Mouse (Mus musculus): ENCODE measurements at regions not wholly inside any gene's neighbourhood (a gene's known extent, or its start where the extent isn't known, plus 50 kb on each side); places are given as distances from the start of the nearest gene placed in this dataset.

- in situ Hi-C loops (cut with MboI, MseI): no loop called here
These were observed 147.2 kb upstream of the Plscr5 start for GRCm38 (mm10) chr9:92045472-92045905.

- in situ Hi-C loops (cut with MboI, MseI): no loop called here
These were observed 148.6 kb upstream of the Plscr5 start for GRCm38 (mm10) chr9:92044161-92044560.

DNA sequence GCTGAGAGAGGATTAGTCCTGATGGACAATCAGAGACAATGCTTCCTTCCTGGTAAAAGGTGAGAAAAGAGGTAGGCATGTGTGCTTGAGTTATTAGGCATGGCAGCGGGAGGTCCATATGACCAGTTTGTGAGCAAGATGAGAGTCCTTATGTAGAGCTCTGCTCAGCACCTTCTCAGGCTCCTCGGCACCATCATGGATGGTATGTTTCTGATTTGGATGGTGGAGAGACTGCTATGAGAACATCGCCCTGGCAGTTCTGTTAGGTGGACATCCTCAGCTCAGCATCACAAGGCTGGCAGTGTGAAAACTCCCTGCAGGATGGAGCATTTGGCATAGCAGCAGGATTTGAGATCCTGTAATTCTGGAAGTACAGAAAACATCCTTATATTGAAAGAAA, 176.2 kb upstream of the Plscr5 start:
- in situ Hi-C loops (cut with MboI, MseI): no loop called here

DNA sequence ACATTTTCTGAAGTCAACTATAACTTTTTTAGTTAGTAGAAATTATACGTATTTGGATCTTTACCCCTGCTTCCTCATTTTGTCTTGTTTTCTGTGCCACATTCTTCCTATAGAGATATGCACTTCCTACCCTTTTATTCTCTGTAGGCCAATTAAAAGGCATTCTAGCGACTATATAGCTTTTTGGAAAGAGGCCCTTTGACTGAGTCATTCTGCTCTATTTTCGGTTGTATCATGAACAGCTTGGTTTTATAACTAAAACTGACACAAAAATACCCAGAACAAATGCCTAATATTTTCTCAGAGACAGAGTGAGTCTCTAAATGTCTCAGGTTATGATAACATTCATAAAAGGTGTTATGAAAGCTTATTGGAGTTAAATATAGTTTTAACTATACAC, 176.8 kb upstream of the Plscr5 start:
- in situ Hi-C loops (cut with MboI, MseI): no loop called here

- in situ Hi-C loops (cut with MboI, MseI): no loop called here
These were observed 204.5 kb upstream of the Plscr5 start for GRCm38 (mm10) chr9:91988240-91988639.

DNA sequence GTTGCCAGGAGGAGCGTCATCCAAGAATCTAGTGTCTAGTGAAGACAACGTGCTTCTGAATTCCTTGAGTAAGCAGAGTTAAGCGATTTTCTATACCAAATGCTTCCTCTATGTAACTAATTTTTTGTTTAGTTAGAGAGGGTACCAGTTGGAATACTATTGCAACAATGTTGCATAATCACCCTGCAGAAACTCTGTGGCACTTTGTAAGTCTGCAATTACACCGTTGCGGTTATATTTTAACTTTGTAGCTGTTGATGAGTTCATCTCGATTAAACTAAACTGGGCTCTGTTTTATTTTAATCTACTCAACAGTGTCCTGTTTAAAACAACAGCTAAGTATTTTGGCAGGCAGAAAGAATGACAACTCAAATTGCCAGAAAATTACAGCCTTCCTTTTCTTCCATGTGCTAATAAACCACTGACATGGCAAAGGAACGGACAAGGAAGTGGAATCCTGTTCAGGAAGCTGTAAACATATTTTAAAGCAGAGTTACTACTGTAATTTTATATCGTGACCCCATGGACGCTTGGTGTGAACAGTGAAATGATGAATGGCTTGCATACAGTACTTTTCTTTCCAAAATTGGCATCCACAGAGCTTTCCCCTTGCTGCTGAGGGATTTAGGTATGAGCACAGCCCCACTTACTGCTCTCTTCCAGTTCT, 210.6 kb upstream of the Plscr5 start:
- in situ Hi-C loops (cut with MboI, MseI): no loop called here

DNA sequence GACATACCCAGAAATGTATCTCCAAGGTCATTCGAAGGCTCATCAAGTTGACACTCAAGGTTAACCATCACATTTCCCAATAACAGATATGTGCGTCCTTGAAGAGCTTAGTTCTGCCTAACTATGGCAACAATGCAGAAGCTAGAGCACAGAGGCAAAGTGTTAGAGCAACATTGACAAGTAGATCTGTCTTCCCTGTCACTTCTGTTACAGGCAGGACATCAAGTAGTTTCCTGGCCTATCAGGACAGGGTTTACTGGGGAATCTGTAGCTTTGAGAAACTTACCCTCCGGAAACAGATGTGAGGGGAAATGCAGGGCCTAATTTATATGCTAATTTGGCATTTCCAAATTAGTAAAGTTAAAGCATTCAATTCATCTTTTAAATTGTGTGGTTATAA, 211.2 kb upstream of the Plscr5 start:
- in situ Hi-C loops (cut with MboI, MseI): no loop called here

DNA sequence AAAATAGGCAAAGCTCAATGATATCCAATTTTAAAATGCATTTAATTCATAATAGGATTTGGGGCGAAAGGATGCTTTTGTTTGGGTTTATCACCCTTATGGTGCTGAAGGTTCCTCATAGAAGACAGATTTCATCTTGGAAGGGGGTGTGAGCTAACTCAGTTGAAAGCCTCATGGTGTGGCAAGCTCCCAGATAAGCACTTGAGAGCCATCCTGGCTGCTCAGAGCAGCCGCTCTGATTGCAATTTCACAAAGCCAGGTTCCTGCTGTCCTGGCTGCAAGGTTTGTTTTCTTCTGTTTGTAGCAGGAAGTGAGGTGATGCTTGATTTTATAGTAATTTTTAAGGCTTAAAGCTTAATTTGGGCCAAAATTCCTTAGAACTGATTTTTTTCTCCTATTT, 228.7 kb upstream of the Plscr5 start:
- in situ Hi-C loops (cut with MboI, MseI): no loop called here

- in situ Hi-C loops (cut with MboI, MseI): no loop called here
These were observed 230.0 kb upstream of the Plscr5 start for GRCm38 (mm10) chr9:91962726-91963125.

DNA sequence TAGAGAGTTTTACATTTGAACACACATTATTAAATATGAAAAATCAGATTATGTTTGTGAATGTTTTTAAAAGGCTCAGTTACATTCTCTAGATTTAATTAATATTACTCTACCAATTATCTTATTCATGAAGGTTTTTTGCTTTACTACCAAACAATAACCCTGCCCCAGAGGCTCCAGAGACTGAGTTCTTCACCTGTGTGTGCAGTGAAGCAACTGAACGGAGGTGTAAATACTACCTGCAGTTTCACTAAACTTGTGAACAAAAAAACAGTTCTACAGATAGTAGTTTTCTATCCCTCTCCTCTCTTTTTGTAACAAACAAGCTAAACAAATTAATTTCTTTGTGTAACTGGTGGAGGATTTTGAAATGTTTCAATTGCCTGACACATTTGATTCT, 231.1 kb upstream of the Plscr5 start:
- in situ Hi-C loops (cut with MboI, MseI): no loop called here

GRCm38 (mm10) chr9:91960556-91961325, 232.0 kb upstream of the Plscr5 start:
- in situ Hi-C loops (cut with MboI, MseI): no loop called here

DNA sequence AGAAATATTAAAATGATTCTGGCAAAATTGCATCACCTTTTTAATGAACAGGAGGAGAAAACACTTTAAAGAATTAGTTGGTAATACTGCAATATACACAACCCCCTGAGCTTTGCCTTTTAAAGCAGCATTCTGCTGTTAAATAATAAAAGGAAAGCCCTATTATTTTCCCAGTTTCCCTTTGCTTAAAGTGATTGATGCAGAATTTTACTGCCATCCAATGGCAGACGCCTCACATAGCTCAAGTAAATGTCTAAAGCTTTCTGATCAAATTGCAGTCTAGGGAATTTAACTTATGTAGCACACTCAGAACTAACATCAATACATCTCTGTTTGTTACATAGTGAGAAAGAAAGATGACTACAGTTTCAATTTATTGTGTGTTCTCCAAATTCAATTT, 233.1 kb upstream of the Plscr5 start:
- in situ Hi-C loops (cut with MboI, MseI): no loop called here

GRCm38 (mm10) chr9:91959076-91959475, 233.7 kb upstream of the Plscr5 start:
- in situ Hi-C loops (cut with MboI, MseI): no loop called here

DNA sequence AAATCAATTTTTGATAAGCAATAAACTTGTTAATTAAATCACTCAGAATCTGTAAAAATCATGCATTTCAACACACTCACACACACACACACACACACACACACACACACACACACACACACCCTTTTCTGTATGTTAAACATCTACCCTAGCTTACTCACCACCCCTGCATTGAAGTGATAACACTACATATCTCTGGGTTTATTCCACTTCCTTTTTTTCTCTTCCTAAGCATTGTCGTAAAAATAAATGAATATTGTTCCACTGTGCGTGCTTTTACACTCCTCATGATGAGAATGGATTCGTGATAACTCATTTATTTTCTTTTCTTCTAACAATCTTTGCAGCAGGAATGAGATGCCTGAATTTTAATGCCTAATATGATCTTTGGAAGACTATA, 234.3 kb upstream of the Plscr5 start:
- in situ Hi-C loops (cut with MboI, MseI): no loop called here

DNA sequence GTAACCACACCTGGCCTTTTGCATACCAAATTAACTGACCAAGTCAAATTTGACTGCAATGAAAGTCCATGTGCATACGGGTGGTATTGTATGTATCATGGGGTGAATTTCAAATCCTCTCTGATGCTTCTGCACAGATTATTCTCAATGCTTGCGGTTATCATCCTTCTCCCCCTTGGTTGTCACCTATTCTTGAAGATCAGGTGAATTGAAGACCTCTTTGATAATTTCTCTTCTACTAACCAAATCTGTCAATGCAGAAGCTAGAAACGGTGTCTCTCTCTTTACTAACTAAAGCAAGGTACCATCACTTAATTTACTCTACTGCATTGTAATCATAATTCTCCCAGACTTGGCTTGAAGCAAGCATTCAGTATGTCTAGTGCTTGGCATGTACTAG, 235.7 kb upstream of the Plscr5 start:
- in situ Hi-C loops (cut with MboI, MseI): no loop called here

DNA sequence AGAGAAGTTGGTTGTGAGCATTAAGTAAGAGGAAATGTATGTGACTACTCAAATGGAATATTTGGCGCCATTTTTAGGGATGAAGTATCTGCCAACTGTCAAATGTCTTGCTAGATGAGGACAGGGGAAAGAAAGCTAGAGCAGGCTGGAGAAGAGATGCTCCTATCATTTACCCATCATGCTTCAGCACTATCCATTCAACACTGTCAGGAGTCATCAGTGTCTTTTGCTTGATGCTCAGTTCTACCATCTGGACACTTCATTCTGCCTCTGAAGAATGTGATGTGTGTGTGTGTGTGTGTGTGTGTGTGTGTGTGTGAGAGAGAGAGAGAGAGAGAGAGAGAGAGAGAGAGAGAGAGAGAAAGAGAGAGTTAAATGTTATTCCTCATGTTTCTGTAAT, 244.0 kb upstream of the Plscr5 start:
- in situ Hi-C loops (cut with MboI, MseI): no loop called here

DNA sequence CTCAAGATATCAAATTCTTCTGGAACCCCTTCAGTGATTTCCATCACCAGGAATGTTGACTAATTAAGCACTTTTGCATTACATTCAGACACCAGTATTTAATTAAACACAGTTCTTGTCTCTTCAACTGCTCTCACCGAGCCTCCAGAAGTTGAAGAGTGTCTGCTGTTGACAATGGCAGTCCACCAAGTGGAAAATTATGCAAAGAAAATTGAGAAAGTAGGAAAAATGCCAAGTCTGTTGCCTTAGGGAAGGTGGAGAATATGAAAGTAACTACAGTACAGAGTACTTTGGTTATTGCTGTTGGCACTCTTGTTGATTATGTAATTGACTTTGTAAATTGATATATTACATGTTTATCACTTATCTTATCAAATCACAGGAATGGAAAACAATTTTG, 250.7 kb upstream of the Plscr5 start:
- in situ Hi-C loops (cut with MboI, MseI): no loop called here

GRCm38 (mm10) chr9:91938729-91939128, 254.0 kb upstream of the Plscr5 start:
- in situ Hi-C loops (cut with MboI, MseI): no loop called here

DNA sequence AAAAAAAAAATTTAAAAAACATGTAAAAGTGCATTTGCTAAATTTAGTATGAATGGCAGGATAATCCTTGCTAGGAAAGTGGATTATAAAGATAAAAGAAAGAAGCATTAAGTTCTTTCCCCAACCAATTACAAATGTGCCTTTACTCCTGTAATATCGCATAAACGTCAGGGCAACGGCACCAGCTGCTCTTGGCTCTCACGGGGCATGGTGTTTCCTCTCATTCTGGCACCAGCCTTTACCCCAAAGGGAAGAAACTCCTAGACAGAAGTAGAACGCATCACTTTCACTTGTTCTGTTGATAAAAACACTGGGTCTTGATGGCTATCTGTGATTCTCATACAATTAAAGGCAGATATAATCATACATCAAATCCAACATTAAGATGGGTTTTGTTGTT, 288.7 kb upstream of the Plscr5 start:
- in situ Hi-C loops (cut with MboI, MseI): no loop called here

DNA sequence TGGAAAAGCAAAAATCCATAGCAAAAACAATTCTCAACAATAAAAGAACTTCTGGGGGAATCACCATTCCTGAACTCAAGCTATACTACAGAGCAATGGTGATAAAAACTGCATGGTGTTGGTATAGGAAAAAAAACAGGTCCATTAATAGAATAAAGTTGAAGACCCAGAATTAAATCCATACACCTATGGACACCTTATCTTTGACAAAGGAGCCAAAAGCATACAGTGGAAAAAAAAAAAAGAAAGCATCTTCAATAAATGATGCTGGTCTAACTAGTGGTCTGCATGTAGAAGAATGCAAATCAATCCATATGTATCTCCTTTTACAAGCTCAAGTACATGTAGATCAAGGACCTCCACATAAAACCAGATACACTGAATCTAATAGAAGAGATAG, 291.8 kb upstream of the Plscr5 start:
- in situ Hi-C loops (cut with MboI, MseI): no loop called here

DNA sequence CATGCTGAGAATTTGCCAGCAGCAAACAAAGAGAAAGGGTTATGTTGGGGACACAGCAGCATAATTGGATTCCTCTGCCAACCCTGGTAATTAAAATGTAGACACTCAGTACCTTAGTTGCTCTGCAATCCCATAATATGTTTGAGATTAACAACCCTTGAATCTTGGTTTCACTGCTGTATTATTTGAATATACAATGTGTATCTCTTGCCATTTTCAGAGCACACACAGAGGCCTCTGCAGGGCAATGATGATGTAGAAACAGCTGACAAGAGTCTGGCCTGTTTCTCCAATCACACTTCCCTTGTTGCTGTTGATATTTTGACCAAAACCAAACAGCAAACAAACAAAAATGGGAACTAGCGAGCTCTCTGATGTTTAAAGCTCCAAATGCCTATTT, 315.9 kb upstream of the Plscr5 start:
- in situ Hi-C loops (cut with MboI, MseI): no loop called here

GRCm38 (mm10) chr9:91831556-91831955, 361.2 kb upstream of the Plscr5 start:
- in situ Hi-C loops (cut with MboI, MseI): no loop called here

DNA sequence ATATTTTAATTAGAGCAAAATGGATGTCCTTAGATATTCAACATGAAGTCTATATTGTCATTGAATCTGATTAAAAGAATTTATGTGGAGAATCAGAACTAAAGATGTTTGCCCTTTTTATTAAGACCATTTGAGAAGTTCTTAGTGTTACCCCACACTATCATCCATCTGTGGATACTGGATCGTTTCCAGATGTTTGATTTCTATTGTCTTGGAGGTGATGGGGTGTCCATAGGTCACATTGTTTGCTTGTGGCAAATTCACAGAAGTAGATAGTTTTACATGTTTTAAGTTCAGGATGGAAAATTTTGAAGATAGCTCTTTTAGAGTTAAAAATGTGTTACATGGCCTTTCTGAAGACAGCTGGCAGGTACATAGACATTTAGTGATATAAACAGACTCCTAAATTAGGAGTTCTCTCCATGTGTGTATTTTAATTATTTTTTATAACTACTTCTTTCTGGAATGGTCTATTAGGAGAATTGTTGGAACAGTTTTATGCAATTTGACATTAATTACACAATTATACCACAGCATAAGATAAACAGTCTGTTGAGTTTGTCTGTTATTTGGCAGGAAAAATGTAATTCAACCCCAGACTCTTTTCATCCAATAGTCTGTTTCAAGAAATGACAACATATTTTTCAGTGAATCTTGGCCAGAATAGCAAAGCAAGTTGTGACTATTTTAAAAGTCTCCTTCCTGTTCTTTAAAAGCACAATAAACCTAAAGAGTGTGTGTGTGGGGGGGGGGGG, 368.8 kb upstream of the Plscr5 start:
- in situ Hi-C loops (cut with MboI, MseI): no loop called here
